Mouse (Mus musculus) B cell, adult 2 months (primary cell): Measurements from ENCODE around the gene Riox2.

ENCODE experiments used
- DNase-seq, 2 experiments: peaks; one replicate each; pipeline ENCODE4 v3.0.0; 2022

The Riox2 gene

DNA sequence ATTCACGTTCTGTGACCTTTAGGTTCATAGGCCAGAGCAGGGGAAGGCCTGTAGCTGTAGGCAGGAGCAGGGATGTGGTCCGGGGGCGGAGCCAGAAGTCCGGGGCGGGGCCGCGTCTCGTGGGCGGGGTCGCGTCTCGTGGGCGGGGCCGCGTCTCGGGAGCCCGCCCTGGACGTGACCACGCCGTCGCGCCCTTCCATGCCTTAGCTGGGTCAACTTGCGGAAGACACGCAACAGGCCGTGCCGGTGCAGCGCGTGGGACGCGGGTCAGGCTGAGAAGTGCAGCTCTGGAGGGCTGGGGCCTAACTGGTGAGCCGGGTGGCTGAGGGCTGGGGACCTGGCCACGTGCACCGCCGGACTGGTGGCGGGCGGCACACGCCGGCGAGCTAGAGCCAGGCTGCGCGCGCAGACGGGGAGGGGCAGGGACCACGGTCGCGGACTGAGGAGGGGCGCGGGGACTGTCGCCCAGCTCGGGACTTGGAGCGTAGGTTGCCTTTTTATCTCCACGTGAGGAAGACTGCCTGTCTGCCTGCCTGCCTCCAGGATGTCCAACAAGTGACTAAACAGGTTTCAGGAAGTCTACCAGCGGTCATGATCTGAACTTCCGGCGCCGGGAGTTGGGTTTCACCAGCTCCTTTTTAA is at the start of gene Riox2:
Gene Riox2 (plus strand): TSS at position 139 of the 642 bp plus-strand sequence.
- peak; percentile 92 to 93 for DNase-seq

DNA sequence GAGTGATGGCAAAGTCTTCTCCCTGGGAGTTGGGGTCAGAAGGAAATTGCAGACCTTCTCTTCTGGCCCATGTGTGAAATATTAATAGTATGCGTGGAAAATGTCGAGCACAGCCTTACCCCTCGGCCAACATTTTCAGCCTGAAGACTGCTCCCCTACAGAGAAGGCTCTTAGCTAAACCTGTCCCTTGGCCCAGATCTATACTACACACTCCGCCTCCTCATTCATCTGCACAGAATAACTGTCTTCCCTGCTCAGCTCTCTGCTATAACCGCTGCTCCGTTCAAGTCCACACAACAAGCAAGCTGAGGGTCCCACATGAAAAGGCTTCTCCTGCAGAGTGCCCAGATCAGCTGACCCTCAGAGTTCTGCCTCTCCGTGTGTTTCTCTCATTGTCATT is 43.6 kb upstream of the Riox2 start:
- DNase-seq, result no peak

DNA sequence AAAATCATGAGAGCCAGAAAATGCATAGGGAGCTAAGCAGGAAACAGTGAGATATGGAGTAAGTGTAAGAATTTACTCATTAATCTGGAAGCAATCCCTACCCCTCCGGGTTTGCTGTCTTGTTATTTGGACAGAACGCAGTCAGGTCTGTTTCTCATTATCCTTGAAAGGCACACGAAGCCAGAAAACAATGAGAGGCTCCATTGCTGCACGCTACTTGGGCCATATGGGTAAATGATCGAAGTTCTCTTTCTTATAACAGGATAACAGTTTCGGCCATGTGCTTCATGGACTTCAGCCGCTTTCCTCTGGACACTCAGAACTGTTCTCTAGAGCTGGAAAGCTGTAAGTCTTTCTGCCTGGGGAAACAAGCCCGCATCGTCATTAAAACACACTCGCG is 38.4 kb upstream of the Riox2 start:
- no peak for DNase-seq

DNA sequence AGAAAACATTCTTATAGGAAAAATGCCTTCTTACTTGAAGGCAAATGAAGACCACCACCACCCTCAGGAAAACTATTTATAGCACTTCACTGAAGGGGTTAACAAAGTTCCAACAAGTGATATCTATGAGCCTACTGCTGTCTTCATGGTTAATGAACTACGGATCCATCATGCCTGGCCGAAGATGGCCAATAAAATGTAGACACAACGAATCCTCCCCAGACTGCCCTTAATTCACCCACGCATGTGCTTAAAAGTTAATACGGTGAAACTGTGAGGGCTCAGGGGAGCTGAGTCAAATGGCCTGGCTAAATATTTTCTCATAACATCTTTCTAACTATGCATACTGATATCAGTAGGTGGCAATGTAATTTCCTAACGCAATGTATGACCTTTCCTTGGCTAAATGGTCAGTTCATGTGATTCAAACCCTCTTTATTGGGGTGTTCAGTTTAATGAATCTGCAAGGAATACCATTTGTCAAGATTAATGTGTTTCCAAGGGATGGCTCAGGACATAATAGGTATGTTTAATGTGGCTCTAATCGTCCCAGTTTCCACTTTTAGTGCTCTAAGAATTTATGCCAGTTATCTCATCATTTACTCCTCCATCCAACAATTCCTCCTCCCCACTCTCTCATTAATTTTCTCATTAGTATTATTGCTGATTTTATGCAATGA is 26.6 kb upstream of the Riox2 start:
- DNase-seq, result no peak

DNA sequence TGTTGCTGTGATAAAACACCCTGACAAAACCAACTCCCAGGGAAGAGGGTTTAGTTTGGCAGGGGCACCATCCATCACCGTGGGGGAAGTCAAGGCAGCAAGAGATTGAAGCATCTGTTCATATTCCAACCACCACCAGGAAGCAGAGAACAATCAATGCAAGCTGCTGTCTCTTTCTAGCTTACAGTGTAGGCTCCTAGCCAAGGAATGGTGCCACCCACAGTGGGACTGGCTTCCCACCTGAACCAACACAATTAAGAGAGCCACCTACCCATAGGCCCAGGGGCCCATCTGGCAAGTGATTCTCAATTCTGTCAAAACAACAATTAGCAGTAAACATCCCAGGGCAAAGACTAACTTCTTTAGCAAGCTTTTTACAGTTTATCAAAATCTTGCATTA is 23.4 kb upstream of the Riox2 start:
- no peak for DNase-seq

DNA sequence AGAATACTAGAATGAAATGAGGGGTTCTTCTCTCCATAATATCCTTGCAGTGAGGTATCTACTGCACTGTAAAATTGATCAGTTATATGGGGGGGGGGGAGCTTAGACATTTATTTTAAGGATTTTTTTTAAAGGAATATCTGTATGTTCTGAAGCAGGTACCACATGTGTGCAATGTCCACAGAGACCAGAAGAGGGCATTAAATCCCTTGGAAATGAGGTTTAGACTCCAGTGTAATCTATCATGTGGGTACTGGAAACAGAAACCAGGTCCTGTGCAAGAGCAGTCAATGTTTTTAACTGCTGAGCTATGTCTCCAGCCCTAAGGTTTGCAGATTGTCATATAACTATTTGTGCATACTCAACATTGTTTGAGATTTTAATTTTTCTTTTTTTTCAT is 22.5 kb upstream of the Riox2 start:
- no peak for DNase-seq

DNA sequence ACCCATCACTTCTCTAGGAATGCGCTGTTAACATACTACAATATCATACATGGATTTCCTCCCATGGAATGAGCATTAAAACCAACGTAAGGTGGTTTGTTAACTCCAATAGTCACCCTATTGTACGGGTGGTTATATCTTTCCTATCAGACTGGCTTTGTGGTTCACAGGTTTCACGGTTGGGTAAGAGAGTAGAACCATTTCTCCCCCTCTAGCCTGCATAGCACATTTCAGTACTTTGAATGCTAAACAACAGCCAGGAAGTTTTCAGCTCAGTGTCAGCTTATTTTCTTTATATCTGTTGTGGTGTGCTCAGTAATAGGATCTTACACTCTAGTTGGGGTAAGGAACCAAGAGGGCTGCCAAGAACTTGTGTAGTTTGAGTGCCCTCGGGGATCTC is 19.8 kb upstream of the Riox2 start:
- DNase-seq, result no peak

DNA sequence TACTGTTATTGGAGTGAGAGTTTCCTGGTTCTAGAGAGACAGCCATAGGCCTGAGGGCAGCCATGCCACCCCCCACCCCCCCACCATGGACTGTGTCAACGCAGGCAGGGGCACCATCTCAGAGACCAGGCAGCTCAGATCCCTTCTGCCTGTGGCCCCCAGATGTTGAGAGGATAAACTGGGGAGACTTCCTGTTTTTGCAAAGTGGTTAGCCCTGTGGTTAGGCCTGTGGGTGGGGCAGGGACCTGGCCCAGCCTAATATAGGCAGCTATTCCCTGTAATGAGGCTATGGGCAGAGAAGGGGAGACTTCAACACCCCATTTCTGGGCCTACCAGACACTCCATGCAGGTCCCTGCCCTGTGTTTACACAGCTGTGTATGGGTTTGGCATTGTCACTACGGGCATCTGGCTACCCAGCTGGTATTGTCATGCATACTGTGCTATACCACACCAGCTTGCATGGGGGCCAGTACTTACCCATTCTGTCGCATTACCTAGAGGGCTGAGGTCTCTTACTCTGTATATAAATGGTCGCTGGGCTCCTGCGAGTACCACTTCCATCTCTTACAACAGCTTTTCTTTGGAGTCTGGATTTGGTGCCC is 12.2 kb upstream of the Riox2 start:
- peak; percentile 28 to 52 for DNase-seq

DNA sequence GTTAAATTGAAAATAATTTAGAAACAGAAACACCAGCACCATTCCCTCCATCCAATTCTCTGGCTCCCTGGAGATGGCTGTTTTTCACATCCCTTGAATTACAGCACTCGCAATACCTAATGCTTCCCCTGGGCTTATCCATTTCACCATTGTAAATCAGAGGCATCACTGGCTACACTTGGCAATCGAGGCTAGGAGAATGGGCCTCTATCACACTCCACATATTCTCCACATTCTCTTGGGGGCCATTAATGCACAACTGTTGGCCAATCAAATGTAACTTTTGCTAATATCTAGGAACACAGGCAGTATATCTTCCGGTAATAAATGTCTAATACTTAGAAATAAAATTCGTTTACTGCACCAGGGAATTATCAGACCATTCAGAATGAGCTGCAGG is 8.0 kb upstream of the Riox2 start:
- no peak for DNase-seq

DNA sequence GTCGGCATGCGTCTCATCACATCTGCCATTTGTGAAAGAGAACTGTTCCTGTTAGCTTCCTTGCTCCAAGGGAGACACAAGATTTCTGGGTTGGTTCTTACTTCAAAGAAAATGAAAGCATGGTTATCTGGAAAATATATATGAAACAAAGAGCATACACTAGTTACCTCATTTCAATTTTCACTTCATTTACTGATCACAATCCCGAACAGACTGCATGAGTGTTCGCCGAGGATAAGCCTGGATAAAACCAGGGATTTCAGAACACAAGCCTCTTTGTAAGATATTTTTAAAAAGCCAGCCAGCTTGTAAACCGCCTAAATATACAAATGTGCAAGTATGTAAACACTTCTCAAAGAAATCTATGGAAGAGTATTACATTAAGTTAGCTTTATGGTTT is 7.6 kb upstream of the Riox2 start:
- DNase-seq, result no peak

DNA sequence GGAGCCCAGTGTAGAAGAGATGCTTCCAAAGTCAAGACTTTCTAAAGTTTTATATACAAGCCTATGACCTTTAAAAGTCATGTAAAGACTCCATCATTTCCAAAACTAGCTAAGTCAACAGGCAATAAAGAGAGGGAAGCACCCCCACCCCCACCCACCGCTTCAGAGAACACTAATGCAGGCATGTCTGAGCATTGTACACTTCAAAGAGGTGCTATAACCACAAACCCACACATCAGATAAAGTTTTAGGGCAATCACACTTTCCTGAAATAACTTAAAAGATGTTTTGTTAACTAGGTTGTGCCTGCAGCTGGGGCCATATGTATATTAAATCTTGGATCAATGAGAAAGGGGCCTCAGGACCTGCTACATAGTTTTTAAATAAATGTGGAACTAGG is 1.7 kb upstream of the Riox2 start:
- no peak for DNase-seq

DNA sequence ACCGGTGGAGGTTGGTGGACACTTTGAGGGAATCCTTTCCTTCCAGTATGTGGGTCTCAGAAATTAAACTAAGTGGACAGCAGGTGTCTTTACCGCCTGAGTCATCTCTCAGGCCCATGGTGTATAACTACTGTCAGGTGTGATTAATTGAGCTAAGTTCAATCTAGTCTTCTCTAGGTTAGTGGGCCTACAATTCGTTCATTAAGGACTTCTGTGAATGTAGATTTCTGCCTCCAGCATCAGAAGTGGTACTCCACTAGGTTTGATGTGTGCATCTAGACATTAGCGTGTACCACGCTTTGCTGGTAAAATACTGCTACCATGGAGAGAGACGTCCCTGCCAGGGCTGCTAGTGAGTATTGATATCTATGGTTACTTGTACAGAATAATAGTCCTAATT is 971 bp downstream of the Riox2 start:
- DNase-seq, result no peak

DNA sequence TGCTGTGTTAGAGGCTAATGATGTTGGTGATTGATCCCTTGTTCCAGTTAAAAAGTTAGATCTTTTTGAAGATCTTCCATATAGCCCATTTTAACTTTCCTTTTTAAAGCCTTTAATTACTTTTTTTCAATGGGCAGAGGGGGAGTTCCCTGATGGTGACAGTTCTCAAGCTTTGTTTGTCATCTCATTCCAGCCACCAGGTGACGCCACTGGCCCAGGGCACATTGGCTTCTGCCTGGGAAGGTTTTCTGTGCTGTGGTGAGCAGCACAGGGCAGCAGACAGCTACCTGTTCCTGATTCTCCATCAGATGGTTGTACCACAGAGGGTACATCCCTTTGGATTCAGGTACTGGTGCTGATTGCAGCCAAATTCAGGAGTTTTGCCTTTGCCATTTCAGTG is 3.2 kb downstream of the Riox2 start:
- peak; percentile 75 to 80 for DNase-seq

DNA sequence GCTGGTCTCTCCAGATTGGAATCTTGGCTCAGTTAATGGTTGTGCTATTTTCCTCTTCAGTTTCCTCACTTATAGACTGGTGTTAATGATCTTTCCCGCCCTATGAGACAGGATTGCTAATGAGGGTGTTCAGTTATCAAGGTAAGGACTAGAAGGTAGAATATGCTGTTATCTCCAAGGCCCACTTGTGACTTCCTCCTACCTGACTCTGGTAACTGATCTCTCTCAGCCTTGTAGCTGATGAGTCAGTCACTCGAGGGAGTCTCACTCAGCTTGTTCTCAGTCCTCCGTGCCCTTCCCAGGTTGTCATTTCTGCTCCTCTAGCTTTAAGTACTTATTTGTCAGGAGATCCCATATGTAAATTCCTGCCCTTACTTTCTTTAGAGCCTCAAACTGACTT is 6.4 kb downstream of the Riox2 start:
- no peak for DNase-seq

DNA sequence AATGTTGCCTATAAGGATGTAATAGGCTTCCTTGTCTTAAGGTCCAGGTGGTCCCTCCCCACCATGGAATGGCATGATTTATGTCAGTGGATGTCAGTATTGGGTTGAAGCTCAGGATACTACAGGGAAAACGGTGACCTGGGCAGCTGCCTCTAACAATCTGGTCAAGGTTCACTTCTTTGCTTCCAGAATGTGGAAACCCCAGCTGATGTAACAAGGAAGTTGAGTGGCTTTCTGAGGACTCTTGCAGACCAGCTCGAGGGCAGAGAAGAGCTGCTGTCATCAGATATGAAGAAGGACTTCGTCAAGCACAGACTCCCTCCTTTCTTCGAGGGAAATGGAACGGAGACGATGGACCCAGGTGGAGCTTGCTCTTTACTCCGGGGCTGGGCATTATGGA is 15.7 kb downstream of the Riox2 start:
- DNase-seq, result no peak

DNA sequence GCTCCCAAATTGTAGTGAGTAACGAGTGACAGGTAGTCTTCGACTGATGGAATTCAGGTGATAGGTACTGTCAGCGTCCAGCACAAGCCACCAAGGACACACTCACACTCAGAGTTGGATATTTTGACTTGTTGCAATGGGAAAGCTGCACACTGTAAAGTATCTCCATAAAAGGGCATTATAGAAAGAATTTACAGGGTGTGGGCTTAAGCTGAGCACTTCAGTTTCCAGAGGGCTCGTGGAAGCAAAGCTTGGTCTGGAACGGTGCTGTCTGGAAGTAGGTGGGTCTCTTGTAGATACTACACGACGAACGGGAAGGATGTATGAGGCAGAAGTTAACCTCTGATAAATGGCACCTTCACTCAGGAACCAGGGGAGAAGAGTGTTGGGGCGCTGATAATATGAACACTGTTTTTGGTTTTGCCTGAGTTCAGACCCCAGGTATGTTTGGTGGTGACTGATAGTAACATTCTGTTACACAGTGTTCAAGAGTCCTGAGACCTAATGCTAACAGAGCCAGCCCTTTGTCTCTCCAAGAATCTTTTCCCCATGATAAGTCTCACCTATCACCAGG is 16.5 kb downstream of the Riox2 start:
- DNase-seq, result no peak

DNA sequence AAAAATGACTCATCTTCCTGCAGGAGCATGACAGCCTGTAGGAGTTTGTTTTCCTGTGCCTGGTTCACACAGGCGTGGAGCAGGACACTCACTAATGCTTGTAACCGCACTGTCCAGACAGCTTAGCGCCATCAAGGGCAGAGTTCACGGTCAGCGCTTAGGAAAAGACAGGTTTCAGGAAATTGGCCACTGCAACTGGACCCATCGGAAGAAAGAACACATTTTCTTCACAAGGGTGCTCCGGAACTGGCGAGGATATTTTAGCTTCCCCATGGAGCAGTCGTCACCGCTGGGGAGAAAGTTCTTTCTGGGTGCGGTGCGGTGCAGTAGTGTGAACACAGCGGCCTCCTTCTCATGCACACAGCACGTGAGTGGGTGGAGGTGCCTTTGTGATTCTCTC is 21.6 kb downstream of the Riox2 start:
- no peak for DNase-seq

DNA sequence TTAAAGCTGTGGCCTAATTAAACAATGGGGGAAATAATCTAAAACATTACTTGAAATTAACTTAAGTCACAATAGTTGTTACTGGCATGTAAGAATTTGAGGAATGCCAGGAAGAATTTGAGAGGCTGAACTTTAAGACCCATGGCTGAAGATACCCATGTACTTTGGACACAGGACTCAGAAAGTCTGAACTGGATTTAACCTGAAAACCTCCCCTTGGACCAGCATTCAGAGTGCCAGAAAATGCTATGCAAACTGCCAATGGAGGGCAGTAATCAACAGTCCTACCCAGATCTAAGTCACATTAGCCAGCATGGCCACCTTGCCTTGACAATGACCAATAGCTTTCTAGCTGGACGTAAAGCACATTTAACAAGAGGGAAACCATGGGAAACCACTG is 26.4 kb downstream of the Riox2 start:
- DNase-seq, result no peak

DNA sequence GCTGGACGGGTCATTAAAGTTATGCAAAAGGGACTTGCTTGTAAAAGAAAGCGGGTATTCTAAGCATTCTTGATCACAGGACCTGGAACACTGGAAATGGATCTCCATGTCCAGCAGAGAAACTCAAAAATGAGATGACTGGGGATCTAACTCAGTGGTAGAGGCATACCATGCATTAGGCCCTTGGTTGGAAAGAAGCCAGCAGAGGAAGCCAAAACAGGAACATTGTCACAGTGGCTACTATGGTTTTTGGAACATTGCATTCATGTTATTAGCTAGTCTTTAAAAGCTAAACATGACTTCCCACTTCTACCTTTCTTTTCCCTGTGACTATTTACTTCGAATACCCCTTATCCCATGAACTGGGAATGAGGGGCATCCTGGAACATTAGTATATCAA is 27.6 kb downstream of the Riox2 start:
- no peak for DNase-seq

DNA sequence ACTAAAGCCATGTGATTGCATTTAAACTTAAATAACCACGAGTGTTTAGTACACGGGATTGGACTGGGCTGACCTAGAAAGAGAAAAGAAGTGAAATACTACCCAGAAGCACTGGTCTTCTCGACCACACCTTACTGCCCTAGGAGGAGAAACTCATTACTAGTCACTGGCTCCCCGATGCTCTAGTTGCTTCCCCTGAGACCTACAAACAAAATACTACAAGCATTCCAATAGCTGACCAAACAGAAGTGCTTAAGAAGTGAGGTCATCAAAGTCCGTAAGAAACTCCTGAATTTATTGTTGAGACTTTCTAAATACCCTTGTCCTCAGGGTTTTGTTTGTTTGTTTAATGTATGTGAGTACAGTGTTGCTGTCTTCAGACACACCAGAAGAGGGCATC is 38.3 kb downstream of the Riox2 start:
- no peak for DNase-seq

DNA sequence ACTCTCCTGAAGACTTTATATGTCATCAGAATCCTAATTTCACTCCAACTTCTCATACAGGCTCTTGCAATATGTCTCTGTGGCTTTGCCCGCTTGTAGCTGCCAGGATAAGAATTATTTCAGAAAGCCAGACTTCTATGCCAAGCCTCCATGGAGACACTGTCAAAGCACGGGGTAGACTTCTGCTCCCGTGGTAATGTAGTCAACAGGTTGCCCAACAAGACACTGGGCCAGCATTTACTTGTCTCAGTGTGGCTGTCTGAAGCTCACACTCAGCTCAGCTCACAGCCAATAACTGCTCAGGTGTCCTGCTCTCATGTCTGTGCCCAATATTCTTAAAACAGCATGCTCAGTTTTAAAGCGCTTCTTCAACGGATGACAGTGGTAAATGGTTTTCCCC is 43.6 kb downstream of the Riox2 start:
- no peak for DNase-seq

DNA sequence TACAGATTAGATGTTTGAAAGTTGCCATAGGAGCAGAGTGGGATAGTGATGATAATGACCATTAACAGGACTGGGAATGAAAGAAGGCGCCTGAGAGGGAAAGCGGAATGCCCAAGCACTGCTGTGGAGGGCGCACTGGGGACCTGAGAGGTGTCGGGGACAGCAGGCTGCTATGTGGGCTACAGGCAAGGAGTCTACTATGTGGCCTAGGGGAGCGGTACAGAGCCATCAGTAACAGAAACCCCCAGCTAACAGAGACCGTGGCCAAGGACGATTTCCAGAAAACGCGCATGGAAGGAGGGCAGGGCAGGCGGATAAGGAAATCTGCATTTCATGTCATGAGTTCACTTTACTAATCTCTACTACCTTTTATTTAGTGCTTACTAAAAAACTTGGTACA is 45.4 kb downstream of the Riox2 start:
- DNase-seq, result no peak

DNA sequence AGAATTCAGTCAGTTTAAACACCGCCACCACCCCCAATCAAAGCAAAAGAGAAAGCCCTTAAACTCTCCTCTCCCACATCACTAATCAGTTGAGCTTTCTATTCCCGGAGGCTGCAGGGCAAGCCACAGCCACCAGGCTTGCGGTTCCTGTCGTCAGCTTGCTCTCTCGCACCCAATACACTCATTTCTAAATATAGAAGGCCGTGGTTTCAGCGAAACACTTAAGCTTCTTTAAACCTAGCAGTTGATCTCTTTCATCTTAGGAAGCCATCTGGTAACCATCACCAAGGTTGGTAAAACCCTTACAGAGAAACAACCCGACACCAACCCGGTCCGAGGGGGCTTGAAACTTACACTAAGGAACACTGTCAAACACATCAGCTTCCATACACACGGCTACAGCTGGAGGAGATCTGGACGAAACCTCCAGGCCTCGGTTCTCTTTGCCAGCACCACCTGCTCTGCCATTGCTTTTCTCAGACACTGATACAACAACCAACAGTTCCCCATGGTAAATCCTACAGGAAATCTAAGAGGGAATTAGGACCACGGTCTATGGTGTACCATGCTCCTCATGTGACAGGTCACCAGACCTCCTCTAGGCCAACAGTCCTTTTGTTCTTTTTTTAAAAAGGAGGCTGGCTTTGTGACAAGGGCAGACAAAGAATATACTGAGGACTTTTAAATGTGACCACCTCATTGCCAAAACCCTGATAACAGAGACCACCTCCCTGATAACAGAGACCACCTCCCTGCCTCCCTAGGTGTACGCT is 46.1 kb downstream of the Riox2 start:
- DNase-seq, result peak; percentile 38 to 41
